Mouse (Mus musculus): Measurements from ENCODE around the gene Btbd9.
A peak's percentile ranks its signal among the peaks of the same experiment; 100 is the strongest.

Gene Btbd9

GRCm38 (mm10) chr17:30182063-30182462 lies 394.2 kb downstream of the Btbd9 start:
- no peak for DNase-seq (ENCODE audit: low spot score in 2 of 2)

GRCm38 (mm10) chr17:30181554-30181953 lies 394.7 kb downstream of the Btbd9 start:
- no peak for DNase-seq (ENCODE audit: low spot score in 2 of 2)

- no peak for DNase-seq (ENCODE audit: low spot score in 2 of 2)
Measured at GRCm38 (mm10) chr17:30180197-30180596, 396.1 kb downstream of the Btbd9 start.

- DNase-seq (ENCODE audit: low spot score in 2 of 2), result no peak
Measured at GRCm38 (mm10) chr17:30178402-30178801, 397.9 kb downstream of the Btbd9 start.

- DNase-seq (ENCODE audit: low spot score in 2 of 2), result peak in 1 of 2 experiments; percentile 64
Measured at GRCm38 (mm10) chr17:30177435-30177834, 398.9 kb downstream of the Btbd9 start.
